Mouse (Mus musculus): ENCODE data around the gene Prr15.

Gene Prr15

GRCm38 (mm10) chr6:54325246-54325885, at the start of gene Prr15:
Prr15 (plus strand) TSS chr6:54325835.
- no peak for DNase-seq (ENCODE audit: extremely low read depth, insufficient read length, low spot score)

- DNase-seq (ENCODE audit: extremely low read depth, insufficient read length, low spot score), result no peak
Observed at GRCm38 (mm10) chr6:54277234-54277633, 48.4 kb upstream of the Prr15 start.

GRCm38 (mm10) chr6:54277828-54278227, 47.8 kb upstream of the Prr15 start:
- no peak for DNase-seq (ENCODE audit: extremely low read depth, insufficient read length, low spot score)

- no peak for DNase-seq (ENCODE audit: extremely low read depth, insufficient read length, low spot score)
Observed at GRCm38 (mm10) chr6:54278613-54279012, 47.0 kb upstream of the Prr15 start.

GRCm38 (mm10) chr6:54279391-54279790, 46.2 kb upstream of the Prr15 start:
- no peak for DNase-seq (ENCODE audit: extremely low read depth, insufficient read length, low spot score)

- DNase-seq (ENCODE audit: extremely low read depth, insufficient read length, low spot score), result no peak
Observed at GRCm38 (mm10) chr6:54280248-54280647, 45.4 kb upstream of the Prr15 start.

- DNase-seq (ENCODE audit: extremely low read depth, insufficient read length, low spot score), result no peak
Observed at GRCm38 (mm10) chr6:54283299-54283698, 42.3 kb upstream of the Prr15 start.

- no peak for DNase-seq (ENCODE audit: extremely low read depth, insufficient read length, low spot score)
Observed at GRCm38 (mm10) chr6:54284167-54284711, 41.4 kb upstream of the Prr15 start.

GRCm38 (mm10) chr6:54286813-54287212, 38.8 kb upstream of the Prr15 start:
- DNase-seq (ENCODE audit: extremely low read depth, insufficient read length, low spot score), result no peak

- no peak for DNase-seq (ENCODE audit: extremely low read depth, insufficient read length, low spot score)
Observed at GRCm38 (mm10) chr6:54289774-54290500, 35.7 kb upstream of the Prr15 start.

- DNase-seq (ENCODE audit: extremely low read depth, insufficient read length, low spot score), result no peak
Observed at GRCm38 (mm10) chr6:54297231-54297630, 28.4 kb upstream of the Prr15 start.

GRCm38 (mm10) chr6:54299417-54299816, 26.2 kb upstream of the Prr15 start:
- DNase-seq (ENCODE audit: extremely low read depth, insufficient read length, low spot score), result no peak

- no peak for DNase-seq (ENCODE audit: extremely low read depth, insufficient read length, low spot score)
Observed at GRCm38 (mm10) chr6:54305777-54306176, 19.9 kb upstream of the Prr15 start.

- DNase-seq (ENCODE audit: extremely low read depth, insufficient read length, low spot score), result no peak
Observed at GRCm38 (mm10) chr6:54313071-54313470, 12.6 kb upstream of the Prr15 start.

- no peak for DNase-seq (ENCODE audit: extremely low read depth, insufficient read length, low spot score)
Observed at GRCm38 (mm10) chr6:54318618-54319017, 7.0 kb upstream of the Prr15 start.

GRCm38 (mm10) chr6:54319198-54319597, 6.4 kb upstream of the Prr15 start:
- no peak for DNase-seq (ENCODE audit: extremely low read depth, insufficient read length, low spot score)

GRCm38 (mm10) chr6:54320236-54320635, 5.4 kb upstream of the Prr15 start:
- no peak for DNase-seq (ENCODE audit: extremely low read depth, insufficient read length, low spot score)

GRCm38 (mm10) chr6:54326671-54327625, 1.3 kb downstream of the Prr15 start:
- no peak for DNase-seq (ENCODE audit: extremely low read depth, insufficient read length, low spot score)

- DNase-seq (ENCODE audit: extremely low read depth, insufficient read length, low spot score), result no peak
Observed at GRCm38 (mm10) chr6:54327626-54328003, 2.0 kb downstream of the Prr15 start.

- DNase-seq (ENCODE audit: extremely low read depth, insufficient read length, low spot score), result no peak
Observed at GRCm38 (mm10) chr6:54328783-54329182, 3.1 kb downstream of the Prr15 start.

- no peak for DNase-seq (ENCODE audit: extremely low read depth, insufficient read length, low spot score)
Observed at GRCm38 (mm10) chr6:54329598-54329997, 4.0 kb downstream of the Prr15 start.
